Mouse (Mus musculus): Measurements from ENCODE around the gene Zbtb5.
"Not testable (repeated sequence)": the region's sequence is repeated elsewhere in the genome, so short reads cannot be mapped to it uniquely, and the experiment has no call there.

Zbtb5 gene

DNA sequence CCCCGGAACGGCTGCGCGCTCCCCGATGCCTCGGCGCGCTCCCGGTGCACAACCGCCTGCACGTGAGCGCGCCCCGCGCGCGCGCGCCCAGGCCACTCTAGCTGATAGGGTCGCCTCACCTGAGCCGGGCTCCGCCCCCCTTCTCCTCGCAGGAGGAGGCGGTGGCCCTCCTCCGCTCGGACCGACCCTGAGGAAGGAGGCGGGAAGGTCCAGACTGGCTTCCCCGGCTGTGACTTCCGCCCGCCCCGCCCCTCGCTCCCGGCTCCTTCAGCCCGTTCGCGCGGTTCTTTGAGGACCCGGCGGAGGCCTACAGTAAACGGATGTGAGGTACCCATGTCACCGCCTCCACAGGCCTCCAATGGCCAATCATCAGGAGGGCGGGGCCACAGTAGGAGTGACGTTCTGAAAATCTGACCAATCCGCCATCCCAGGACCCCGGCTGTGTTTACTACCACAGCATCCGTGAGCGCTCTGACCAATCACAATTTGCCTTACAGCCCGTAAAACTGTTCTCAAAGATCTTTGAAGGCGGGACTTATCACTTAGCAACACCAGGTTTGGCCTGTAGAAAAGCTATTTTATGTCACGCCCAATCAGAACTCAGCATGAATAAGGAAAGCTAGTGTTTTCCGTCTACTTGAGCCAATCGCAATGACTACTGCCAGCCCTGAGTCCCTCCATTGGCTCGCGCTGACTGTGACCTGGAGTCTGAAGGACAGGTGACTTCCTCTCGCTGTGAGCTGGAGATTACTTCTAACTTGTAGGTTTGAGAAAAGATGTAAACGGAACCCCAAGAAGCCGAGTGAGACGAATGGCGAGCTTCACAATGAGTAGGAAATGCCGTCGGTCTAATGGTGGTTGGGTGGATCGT, at the start of gene Zbtb5:
Gene Zbtb5, minus strand, starts transcription at position 308 of the 871 bp plus-strand sequence.
- ATAC-seq (ENCODE audit: insufficient number of reproducible peaks, low FRiP score, low TSS enrichment), result peak; percentile 96

DNA sequence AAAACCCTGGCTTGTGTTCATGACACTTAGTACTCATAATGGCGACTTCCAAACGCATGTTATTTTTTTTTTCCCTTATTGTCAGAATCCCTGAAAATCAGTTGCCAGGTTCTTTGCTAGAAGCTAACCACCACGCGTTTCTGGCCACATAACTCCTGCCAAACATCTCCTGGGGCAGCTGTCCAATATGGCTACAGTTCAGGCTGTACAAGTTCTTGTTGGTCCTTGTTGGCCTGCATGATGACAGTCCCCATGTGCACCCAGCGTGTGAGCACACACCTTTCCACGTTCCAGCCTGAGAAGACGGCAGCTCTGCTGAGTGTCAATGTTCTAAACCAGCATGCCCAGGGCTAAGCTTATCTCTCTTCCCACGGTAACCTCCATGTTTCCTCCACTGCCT, 43.2 kb upstream of the Zbtb5 start:
- ATAC-seq (ENCODE audit: insufficient number of reproducible peaks, low FRiP score, low TSS enrichment), result no peak

DNA sequence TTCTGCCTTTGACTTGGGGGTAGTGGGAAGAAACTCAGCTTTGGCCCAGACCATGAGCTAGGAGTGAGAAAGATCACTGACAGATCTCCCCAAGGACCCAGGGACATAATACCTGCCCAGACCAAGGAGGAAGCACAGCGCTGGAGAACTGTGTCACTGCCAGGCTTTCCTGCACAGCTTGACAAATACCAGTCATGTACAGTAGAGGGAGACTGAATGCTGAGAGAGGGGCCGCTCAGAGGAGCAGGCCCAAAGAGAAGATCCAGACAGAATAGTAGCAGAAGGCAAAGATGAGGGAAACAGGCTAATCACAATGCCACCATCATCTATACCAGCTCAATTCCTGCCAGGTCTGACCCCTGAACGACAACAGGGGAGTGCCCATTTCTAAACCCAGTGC, 42.6 kb upstream of the Zbtb5 start:
- ATAC-seq (ENCODE audit: insufficient number of reproducible peaks, low FRiP score, low TSS enrichment), result peak; percentile 64

DNA sequence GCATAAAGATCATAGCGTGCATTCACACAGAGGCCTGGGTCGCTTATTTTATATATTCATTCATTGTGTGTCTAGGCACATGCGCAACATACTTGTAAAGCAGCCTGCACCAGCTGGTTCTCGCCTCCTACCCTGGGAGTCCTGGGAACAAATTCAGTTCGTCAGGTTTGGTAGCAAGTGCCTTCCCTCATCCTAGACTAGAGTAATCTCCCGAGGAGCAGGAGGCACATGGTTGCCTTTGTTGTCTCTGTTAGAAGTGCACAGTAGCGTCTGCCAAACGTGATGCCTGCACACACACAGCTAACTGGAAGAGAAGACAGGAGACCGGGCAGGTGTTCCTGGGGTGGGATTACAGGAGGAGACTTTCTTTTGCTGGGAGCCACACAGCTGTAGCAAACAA, 35.7 kb upstream of the Zbtb5 start:
- no peak for ATAC-seq (ENCODE audit: insufficient number of reproducible peaks, low FRiP score, low TSS enrichment)

DNA sequence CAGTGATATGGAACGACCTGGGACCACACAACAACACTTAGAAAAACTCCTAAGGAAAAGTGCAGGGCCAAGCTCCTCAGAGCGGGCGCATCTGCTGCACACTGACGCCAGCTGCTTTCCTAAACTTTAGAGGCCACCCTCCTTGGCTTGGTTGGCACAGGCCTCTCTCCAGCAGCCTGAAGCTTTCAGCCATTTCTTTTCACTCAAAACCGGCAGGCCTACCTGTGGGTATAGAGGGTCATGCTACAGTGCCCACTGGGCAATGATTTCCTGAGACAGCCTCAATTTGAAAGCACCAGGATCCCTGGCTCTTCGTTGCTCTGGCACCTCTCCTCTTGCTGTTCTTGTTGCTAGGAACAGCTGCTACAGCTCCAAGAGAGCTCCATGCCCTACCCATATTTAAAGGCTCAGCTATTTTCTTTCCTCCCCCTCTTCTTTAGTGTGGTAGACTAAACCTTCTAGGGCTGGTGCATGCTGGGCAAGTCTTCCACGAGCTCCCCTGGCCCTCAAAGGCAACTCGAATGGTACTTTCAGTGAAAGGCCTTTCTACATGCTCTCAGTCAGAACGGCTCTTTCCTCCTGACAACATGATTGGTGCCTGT, 35.2 kb upstream of the Zbtb5 start:
- no peak for ATAC-seq (ENCODE audit: insufficient number of reproducible peaks, low FRiP score, low TSS enrichment)

DNA sequence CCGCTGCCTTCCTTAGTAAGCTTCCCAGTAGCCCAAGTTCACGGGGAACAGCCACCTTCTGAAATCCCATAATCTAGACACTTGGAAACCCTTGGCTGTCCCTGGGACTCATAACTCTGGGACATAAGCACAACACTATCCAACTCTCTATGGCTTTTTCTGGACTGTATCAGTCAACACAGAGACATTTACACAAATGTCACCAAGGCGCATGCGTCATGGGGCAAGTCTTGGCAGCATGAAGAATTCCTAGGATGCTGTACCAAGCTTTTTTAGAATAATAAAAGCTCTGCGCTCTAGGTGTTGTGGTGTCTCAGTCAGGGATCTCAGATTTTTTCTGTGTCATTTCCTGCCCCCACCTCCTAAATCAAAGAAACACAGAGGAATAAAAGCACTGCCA, 34.5 kb upstream of the Zbtb5 start:
- no peak for ATAC-seq (ENCODE audit: insufficient number of reproducible peaks, low FRiP score, low TSS enrichment)

DNA sequence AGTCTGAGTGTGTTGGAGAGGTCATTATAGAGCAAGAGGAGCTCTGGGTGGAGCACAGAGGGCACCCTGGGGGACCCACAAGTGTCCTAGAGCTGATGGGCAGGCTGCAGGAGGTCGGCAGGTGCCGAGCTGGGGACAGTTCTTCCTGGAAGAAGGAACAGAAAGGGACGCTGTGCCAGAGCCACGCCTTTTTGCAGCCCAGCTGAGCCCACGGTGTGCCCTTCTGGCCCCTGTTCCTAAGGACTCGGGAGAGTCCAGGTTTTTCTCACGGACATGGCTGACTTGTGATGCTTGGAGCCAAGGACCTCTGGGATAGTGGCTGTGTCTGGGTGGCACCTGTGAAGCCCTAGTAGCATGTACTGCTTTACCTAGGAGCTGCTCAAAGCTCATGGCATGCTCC, 28.6 kb upstream of the Zbtb5 start:
- no peak for ATAC-seq (ENCODE audit: insufficient number of reproducible peaks, low FRiP score, low TSS enrichment)

DNA sequence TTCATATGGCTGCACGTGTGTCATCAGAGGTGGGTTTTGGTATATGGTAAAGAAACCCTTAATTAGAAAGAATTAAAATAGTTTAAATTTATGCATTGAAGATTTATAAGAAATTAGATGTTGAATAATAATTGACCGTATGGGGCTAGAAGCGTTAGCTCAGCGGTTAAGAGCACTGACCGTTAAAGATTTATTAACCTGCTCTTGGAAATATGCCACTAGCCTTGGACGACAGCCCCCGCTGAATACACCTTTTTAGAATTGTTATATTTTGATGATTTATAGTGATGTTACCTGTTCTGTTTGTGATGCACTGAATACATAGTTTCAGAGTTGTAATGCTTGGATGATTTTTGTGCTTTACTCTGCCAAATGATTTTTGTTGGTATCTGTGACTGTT, 27.3 kb upstream of the Zbtb5 start:
- not testable (repeated sequence) for ATAC-seq (ENCODE audit: insufficient number of reproducible peaks, low FRiP score, low TSS enrichment)

DNA sequence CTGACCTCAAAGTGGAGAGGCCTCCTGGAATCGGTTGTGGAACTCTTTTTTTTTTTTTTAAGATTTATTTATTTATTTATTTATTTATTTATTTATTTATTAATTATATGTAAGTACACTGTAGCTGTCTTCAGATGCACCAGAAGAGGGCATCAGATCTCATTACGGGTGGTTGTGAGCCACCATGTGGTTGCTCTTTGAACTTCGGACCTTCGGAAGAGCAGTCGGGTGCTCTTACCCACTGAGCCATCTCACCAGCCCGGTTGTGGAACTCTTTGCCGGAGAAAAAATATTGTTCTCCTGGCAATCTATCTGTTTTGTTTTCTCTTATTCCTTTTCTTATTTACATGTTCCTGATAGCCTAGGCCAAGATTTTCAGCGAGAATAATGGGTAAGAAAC, 26.7 kb upstream of the Zbtb5 start:
- ATAC-seq (ENCODE audit: insufficient number of reproducible peaks, low FRiP score, low TSS enrichment), result not testable (repeated sequence)

DNA sequence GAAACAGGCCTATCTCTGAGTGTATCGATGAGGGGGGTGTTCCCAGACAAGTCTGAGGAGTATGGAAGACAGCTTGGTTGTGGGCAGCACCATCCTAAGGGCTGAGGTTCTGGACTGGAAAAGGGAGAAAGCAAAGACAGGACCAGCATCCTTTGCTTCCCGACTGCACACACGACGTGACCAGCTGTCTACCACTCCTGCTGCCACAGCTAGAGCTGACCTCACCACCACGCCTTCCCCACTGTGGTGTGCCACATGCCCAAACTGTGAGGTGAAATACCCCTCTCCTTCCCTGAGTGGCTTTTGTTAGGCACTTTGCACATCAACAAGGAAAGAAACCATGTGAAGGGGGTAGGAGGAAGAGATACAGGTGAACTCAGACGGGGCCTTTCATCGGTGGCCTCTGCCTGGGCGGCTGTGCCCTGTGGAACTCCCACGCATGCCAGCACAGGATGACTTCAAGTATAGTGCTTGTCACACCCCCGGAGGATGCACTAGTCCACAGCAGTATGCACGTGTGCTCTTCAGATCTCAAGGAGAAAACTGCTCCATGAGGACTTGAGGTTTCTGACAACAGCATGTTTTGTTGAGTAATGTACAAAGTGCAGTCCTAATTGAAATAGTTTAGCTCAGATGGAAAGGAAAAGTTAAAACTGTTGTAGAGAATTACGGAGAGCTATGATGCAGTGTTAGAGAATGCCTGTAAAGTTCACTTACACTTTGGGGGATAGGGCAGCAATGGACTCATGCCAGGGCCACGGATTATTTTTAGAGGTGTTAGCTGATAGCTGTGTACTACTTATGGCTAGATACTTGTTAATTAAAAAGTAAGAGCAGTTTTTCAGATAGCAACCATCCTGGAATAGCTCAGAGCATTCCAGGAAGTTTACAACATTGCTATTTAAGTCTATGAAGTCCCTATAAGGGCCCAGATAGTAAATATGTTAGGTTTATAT, 25.5 kb upstream of the Zbtb5 start:
- ATAC-seq (ENCODE audit: insufficient number of reproducible peaks, low FRiP score, low TSS enrichment), result no peak

DNA sequence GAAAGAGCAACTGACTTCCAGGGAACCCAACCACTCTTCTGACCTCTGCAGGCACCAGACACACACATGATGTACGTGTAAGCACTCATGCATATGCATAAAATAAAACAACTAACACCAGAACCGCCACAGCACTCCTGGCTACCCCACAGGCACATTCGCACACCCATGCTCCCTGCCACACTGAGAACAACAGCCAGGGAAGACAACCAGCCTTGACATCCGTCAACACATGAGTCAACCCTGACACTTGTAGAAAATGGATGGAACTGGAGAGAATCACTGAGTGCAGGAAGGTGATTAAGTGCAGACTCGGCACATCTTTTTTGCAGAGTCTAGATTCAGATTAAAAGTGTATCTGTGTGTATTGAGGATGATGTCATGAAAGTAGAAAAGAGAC, 24.4 kb upstream of the Zbtb5 start:
- no peak for ATAC-seq (ENCODE audit: insufficient number of reproducible peaks, low FRiP score, low TSS enrichment)

DNA sequence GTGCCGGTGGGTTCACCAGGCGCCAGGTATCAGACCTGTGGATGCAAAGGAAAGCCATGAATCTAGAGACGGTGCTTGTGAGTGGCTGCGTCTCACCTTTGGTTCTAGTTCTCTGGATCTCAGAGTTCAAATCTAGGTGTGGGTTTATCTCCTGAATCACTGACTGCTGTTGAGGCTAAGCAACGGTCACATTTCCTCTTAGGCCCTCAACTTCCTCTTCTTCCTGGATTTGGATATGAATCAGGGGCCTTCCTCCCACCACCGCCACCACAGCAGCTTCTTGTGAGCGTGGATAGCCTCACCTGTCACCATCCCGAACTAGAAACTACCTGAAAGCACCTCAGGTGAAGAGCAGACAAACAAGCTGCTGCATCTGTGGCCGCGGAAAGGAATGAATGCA, 23.8 kb upstream of the Zbtb5 start:
- no peak for ATAC-seq (ENCODE audit: insufficient number of reproducible peaks, low FRiP score, low TSS enrichment)

DNA sequence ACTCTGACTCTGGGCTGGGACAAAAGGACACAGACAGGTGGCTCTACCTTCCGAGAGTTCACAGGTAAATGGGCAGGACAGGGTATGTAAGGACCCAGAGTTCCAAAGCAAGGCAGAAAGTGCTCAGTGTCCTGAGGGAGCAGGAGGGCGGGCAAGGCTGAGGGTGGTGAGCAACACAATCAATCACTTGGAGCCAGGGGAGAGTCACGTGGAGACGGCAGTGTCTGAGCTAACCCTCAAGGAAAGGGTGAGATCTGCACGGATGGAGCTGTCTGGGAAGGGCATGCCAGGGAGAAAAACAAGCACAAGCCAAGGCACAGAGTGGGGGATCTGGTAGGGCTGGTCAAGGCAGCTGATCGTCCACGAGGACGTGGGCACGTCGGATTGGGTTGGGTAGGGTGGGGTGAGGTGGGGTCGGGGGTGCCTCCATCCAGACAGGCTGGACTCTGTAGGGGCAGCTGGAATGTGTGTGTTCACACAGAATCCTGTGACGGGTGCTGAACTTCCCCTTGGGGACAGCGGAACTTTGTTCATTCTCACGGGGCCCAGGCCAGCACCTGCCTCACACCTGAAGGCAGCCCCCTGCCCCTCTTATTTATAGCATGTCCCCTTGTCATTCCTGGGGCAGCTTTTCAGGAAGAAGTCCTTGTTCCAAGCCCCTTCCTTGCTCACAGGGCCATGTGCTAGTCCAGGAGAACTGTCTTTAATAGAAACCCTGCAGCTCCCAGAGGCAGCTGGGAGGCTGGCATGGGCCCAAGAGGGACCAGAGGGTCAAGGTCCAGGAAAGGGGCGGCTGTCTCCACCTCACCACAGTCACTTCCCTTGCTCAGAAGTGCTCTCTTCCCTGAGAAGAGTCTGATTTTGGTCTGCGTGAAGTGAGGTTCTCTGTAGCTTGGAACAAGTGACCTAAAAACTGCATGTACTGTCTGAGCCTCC, 22.7 kb upstream of the Zbtb5 start:
- ATAC-seq (ENCODE audit: insufficient number of reproducible peaks, low FRiP score, low TSS enrichment), result 0 out of 2 replicates have a peak, but pooled peaks have one; percentile 15

DNA sequence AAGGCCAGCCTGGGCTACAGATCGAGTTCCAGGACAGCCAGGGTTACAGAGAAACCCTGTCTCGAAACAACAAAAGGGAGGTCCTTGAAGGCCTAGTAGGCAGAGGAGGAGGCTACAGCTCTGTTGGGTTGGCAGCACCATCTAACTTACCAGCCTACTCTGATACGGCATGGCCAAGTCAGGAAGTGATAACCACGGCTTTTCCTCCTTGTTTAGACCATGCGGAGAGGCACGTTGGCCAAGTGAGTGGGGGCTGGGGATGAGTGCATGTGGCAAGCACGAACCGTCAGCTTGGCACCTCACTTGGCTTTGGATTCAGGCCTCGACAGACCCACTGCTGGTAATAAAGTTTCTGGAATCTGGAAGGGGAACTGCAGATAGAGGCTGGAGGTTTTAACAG, 20.4 kb upstream of the Zbtb5 start:
- no peak for ATAC-seq (ENCODE audit: insufficient number of reproducible peaks, low FRiP score, low TSS enrichment)

DNA sequence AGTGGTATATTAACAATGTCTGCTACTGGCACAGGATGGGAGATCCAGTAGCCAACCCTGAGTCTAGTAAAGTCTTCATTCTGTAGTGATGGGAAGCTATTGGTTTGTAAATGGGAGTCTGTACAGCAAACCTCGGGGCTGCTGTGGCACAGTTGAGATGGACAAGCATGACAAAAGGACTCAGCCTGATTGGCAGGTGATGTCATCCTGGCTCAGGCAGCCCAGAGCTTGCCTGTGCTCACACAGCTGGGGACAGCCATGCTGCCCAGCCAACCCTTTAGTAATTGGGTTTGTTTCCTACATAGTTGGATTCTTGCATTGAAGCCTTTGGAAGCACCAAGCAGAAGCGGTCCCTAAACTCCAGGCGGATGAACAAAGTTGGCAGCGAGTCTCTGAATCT, 14.2 kb upstream of the Zbtb5 start:
- no peak for ATAC-seq (ENCODE audit: insufficient number of reproducible peaks, low FRiP score, low TSS enrichment)

DNA sequence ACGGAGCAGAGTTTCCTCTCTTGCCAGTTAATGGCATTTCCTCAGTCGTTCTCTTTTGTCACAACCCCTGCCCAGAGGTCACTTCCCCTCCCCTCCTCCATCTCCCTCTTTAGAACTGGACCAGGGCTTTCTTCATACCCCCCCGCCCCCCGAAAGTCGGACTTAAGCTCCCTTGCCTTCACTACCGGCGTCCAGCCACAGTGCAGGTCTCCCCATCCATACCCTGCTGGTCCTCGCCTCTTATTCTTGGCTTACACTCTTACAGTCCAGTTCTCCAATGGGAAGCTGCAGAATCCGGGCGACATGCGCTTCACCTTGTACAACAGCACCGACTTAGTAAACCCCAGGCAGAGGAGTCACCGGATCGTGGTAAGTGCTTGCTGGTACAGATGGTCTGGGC, 6.8 kb upstream of the Zbtb5 start:
- ATAC-seq (ENCODE audit: insufficient number of reproducible peaks, low FRiP score, low TSS enrichment), result no peak

DNA sequence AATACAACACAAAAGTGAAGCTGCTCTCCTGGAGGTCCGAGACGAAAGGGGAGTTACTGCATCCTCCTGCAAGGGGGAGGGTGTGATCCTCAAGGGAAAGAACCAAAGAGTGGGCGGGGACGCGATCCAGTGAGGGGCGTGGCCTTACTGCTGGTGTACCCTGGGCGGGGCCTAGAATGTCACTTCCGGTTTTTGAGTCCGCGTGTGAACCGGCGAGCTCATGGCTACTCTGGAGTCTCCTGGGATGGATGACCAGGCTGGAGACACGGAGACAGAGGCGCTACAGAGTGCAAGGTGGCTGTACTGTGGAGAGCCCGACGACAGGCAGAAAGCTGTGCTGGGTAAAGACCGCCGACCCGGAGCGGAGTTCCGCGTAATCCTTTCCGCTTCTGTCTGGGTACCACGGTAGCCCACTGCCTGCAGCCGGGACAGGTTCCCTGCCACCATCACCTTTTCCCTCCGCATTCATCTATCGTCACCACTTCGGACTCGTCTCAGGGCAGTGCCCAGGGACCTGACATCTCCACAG, 6.3 kb upstream of the Zbtb5 start, which contains the start of gene Polr1e:
Gene Polr1e, plus strand, starts transcription at position 132 of the 529 bp plus-strand sequence.
- peak; percentile 83 for ATAC-seq (ENCODE audit: insufficient number of reproducible peaks, low FRiP score, low TSS enrichment)

DNA sequence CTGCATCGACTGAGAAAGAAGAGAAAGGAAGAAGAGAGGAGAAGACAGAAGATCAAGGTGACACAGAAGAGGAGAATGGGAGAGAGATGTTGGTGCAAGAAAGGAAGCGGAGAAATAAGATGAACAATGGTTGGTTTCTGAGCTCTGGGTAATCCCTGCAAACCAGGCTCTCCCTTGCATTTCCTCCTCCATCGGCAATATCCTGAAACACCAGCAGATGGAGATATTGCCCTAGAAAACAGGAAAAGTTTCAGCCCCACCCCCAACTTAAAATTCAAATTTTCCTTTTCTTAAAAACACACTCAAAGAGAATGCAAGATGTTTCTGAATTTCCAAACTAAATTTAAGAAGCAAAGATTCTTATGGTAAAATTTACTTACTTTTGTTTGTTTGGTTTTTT, 3.4 kb upstream of the Zbtb5 start:
- no peak for ATAC-seq (ENCODE audit: insufficient number of reproducible peaks, low FRiP score, low TSS enrichment)

DNA sequence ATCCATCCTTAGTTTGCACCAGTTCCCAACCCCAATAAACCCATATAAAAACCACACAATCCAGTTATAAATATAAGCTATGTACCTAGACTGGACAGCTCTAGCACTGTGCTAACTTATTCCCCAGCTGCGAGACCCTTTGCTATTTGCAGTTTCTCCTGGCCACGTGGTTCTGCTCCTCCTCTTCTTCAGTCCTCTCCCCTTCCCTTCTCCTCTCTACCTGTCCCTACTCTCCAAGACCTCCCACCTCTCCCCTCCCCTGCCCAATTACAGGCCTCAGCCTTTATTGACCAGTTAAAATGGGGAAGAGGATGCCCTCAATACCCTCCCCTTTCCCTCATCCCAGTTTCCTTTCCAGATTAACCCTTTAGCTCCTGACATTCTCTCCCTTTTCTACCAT, 1.3 kb upstream of the Zbtb5 start:
- no peak for ATAC-seq (ENCODE audit: insufficient number of reproducible peaks, low FRiP score, low TSS enrichment)
